Mouse (Mus musculus) forebrain, embryonic 10.5 days (tissue): Measurements from ENCODE around the gene Btbd35f26. TPM values are rescaled to one million over a fixed set of nuclear protein-coding genes. Genes with fewer than 3 reads are reported as not detected.
"Not testable (repeated sequence)": the region's sequence is repeated elsewhere in the genome, so short reads cannot be mapped to it uniquely, and the experiment has no call there.

Experiments
- DNase-seq: peaks from one replicate; pipeline ENCODE4 v3.0.0-alpha.2; 2017; ENCODE audit warnings: low spot score; ENCODE audit errors: extremely low spot score
- H3K27ac ChIP-seq: fragments of 300-500 bp; sonication (generic); 2 replicates; pipeline ENCODE4 v1.5.1; 2016; ENCODE audit warnings: mild to moderate bottlenecking
- H3K27me3 ChIP-seq: fragments of 300-500 bp; sonication (generic); 2 replicates; pipeline ENCODE4 v1.6.1; 2016; ENCODE audit warnings: mild to moderate bottlenecking; ENCODE audit not compliant: poor library complexity, severe bottlenecking
- H3K36me3 ChIP-seq: fragments of 300-500 bp; sonication (generic); replicated peaks from 2 replicates; pipeline ENCODE4 v1.6.1; 2016; ENCODE audit warnings: mild to moderate bottlenecking, moderate library complexity
- H3K4me1 ChIP-seq: fragments of 300-500 bp; sonication (generic); 2 replicates; pipeline ENCODE4 v1.6.1; 2016
- H3K4me3 ChIP-seq: fragments of 300-500 bp; sonication (generic); 2 replicates; pipeline ENCODE4 v1.5.1; 2016; ENCODE audit warnings: mild to moderate bottlenecking, moderate library complexity
- H3K9me3 ChIP-seq: fragments of 300-500 bp; sonication (generic); 2 replicates; pipeline ENCODE4 v1.6.1; 2016; ENCODE audit warnings: mild to moderate bottlenecking, moderate library complexity
- WGBS: fragments of 180-500 bp; shearing (Covaris S2); methylation state at CpG from one replicate; pipeline ENCODE4 v1.1.7; 2016; 5-methylcytosine and 5-hydroxymethylcytosine counted together
- polyA plus RNA-seq: library from polyadenylated mRNA; unstranded; fragments of >200 nt; fragmentation: Nextera tagmentation; extraction: Ambion mirVana; gene quantifications from 2 replicates; pipeline ENCODE4 v1.2.1, GENCODE M21; 2016

Btbd35f26 gene
- not detected in 2 replicates for polyA plus RNA-seq

- not testable (repeated sequence) for H3K36me3 ChIP-seq, H3K4me3 ChIP-seq, H3K27me3 ChIP-seq, H3K4me1 ChIP-seq, DNase-seq, H3K27ac ChIP-seq, H3K9me3 ChIP-seq
- no CpG with 5 or more reads among the region's 4 CpGs for WGBS
These were observed at the start of gene Btbd35f26 for GRCm38 (mm10) chrX:31336154-31336553. Gene Btbd35f26, plus strand, starts transcription at chrX:31336454.

GRCm38 (mm10) chrX:31341924-31342323, 5.7 kb downstream of the Btbd35f26 start:
- DNase-seq, H3K4me3 ChIP-seq, H3K27ac ChIP-seq, H3K9me3 ChIP-seq, H3K4me1 ChIP-seq, H3K27me3 ChIP-seq, H3K36me3 ChIP-seq: not testable (repeated sequence)
- whole genome bisulfite sequencing = 80% methylated on average over 2 of the region's 4 CpGs

- not testable (repeated sequence) for H3K9me3 ChIP-seq, H3K27me3 ChIP-seq, H3K4me3 ChIP-seq, H3K4me1 ChIP-seq, H3K27ac ChIP-seq, DNase-seq, H3K36me3 ChIP-seq
- WGBS = no CpG with 5 or more reads among the region's 4 CpGs
These were observed 47.6 kb downstream of the Btbd35f26 start, which contains the start of gene Btbd35f19 for GRCm38 (mm10) chrX:31383818-31384217. Gene Btbd35f19, minus strand, starts transcription at chrX:31383918.

Other genes with a start within 250 kb of the Btbd35f26 start
- gene Btbd35f29, start 218.8 kb upstream of the Btbd35f26 start, polyA plus RNA-seq = not detected in 2 replicates
- gene Spin2f, start 82.6 kb upstream of the Btbd35f26 start, polyA plus RNA-seq = not detected in 2 replicates
- gene Btbd35f19, start 47.5 kb downstream of the Btbd35f26 start, polyA plus RNA-seq = not detected in 2 replicates
- gene Gm21883, start 237.8 kb downstream of the Btbd35f26 start, polyA plus RNA-seq = not detected in 2 replicates